Mouse (Mus musculus): Measurements from ENCODE around the gene Nfic.

- no peak for TF ChIP-seq MAFK (IDR thresholded peaks at IDR 0.05; ENCODE audit: borderline replicate concordance, low read depth, low read length)
- TF ChIP-seq HCFC1 (IDR thresholded peaks at IDR 0.05; ENCODE audit: low read depth, low read length): 0 out of 2 replicates have a peak, but pooled peaks have one; percentile 15
- no peak for TF ChIP-seq POLR2A (IDR thresholded peaks at IDR 0.05; ENCODE audit: control insufficient read depth in 1 of 2, insufficient read depth in 1 of 2, low read depth in 1 of 2, low read length in 2 of 2, poor library complexity in 1 of 2)
- peak; percentile 72 to 74 (median 73) for TF ChIP-seq CTCF (IDR thresholded peaks at IDR 0.05 in 2 of 3, conservative IDR thresholded peaks at IDR 0.05 in 1 of 3; ENCODE audit: control insufficient read depth in 1 of 3, insufficient read depth in 1 of 3, low read depth in 2 of 3, low read length in 3 of 3, poor library complexity in 1 of 3, severe bottlenecking in 1 of 3)
- TF ChIP-seq EP300 (IDR thresholded peaks at IDR 0.05; ENCODE audit: low read depth in 1 of 2, low read length in 2 of 2): no peak
- no peak for TF ChIP-seq TCF12 (IDR thresholded peaks at IDR 0.05; ENCODE audit: low read depth, low read length)
- no peak for TF ChIP-seq MAZ (IDR thresholded peaks at IDR 0.05; ENCODE audit: low read depth, low read length)
- peak; percentile 19; the same call in 1 of the 2 replicates for TF ChIP-seq ZC3H11A (IDR thresholded peaks at IDR 0.05; ENCODE audit: low read depth, low read length)
- 0 out of 2 replicates have a peak, but pooled peaks have one; percentile 11 for TF ChIP-seq MAX (IDR thresholded peaks at IDR 0.05; ENCODE audit: low read length)
Observed at GRCm38 (mm10) chr10:81483983-81484382, 28.5 kb upstream of the Nfic start.

Data from MEL (cell line).